Mouse (Mus musculus) layer of hippocampus, adult 9-11 months (tissue): ENCODE data around the gene Tead1.

Experiments used
- DNase-seq: peaks from one replicate; pipeline ENCODE4 v3.0.0; 2022

Gene Tead1

GRCm38 (mm10) chr7:112781987-112782386 lies 102.9 kb downstream of the Tead1 start:
- DNase-seq, result no peak

DNA sequence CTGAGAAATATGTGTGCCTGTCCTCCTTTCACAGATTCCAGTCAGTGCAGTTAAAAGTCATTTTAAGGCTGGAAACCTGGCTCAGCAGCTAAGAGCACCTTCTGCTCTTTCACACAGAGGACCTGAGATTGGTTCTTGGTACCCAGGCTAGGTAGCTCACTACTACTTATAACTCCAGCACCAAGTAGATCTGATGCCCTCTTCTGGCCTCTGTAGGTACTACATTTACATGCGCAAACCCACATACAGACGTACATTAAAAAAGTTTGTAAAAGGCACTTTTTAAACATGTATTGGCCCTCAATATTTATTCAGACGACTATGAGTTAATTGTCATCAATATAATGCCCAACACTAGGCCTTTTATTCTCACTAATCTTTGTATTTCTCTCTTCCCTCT lies 105.2 kb downstream of the Tead1 start:
- no peak for DNase-seq

GRCm38 (mm10) chr7:112785271-112785670 lies 106.2 kb downstream of the Tead1 start:
- no peak for DNase-seq

DNA sequence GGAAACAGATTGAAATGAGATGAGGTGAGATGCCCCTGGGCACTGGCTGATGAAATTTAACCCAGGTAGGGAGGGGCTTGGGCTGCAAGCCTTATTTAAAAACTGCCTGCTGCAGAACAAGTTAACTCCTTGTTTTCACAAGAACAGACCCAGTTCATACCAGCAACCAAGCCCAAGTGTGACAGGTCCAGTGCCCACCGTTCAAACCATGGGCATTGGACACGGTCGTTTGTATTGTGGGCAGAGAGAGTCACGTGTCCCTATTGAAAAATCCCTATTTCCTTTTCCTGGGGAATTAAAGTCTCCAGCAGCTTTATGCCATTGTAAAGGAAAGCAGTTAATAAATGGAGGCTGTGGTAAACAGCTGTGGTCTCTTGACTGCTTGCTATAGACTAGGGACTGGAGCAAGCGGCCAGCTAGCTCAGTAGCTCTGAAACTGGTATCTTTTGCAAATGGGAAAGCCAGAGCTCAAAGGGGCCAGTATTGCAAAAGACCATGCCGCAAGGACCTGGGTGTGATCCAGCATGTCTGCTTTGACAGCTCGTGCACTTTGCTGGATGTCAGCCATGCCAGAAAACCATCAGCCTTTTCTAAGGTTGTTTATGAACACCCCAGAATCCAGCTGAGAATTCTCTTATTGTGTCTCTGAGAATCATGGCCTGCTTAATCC lies 107.6 kb downstream of the Tead1 start:
- no peak for DNase-seq

GRCm38 (mm10) chr7:112787281-112787680 lies 108.2 kb downstream of the Tead1 start:
- no peak for DNase-seq

GRCm38 (mm10) chr7:112788321-112788751 lies 109.2 kb downstream of the Tead1 start:
- no peak for DNase-seq

- no peak for DNase-seq
Measured at GRCm38 (mm10) chr7:112789693-112790092, 110.6 kb downstream of the Tead1 start.

DNA sequence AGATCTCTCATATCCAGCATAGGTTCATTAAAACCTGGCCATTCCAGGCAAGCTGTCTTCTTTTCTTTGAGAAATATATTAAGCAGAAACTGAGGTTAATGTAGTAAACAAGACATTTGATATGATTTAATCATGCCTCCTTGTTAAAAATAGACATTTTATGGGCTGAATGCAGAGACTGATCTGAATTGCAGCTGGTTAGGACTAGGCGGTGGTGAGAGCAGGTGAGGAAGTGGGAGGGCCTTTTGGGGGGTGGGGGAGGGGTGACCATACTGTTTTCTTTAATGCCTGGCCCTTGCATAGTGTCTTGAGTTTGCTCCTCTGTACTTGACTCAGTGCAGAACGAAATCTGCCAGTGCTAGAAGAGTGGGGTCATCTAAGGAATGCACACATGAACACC lies 111.2 kb downstream of the Tead1 start:
- no peak for DNase-seq

DNA sequence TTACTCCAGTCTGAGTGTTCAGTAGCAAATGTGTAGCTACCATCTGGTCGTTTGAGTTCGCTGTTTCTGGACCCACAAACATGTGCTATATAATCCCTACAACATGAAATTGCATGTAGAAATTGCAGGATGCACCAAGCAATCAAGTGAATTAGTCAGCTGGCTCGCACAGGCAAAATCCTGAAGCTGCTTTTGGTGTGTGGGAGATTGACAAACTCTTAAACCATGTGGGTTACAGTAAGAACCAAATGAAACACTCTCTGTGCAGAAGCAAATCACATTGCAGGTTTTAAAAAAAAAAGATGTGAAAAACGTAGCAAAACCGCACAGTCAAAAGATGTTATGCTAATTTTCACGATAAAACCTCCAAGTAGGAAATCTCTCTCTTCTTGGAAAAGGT lies 113.6 kb downstream of the Tead1 start:
- DNase-seq, result peak; percentile 49

DNA sequence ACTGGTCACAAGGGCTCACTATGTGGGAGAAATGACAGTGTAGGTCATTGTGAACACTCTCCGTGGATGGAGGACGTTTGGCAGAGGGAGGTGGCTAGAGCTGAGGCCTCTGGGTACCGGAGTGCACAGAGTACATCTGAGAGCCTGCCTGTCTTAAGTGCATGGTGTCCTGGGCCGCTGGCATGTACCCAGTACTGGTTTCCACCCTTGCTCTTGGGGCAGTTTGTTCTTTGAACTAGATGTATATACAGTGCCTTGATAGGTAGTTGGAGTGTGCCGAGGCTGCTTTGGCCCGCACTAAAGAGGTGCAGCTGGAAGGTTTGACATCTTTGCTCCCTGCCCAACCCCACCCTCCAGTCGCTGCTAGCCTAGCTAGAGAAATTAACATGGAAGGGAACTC lies 114.8 kb downstream of the Tead1 start:
- no peak for DNase-seq

GRCm38 (mm10) chr7:112794481-112794880 lies 115.4 kb downstream of the Tead1 start:
- DNase-seq, result no peak

DNA sequence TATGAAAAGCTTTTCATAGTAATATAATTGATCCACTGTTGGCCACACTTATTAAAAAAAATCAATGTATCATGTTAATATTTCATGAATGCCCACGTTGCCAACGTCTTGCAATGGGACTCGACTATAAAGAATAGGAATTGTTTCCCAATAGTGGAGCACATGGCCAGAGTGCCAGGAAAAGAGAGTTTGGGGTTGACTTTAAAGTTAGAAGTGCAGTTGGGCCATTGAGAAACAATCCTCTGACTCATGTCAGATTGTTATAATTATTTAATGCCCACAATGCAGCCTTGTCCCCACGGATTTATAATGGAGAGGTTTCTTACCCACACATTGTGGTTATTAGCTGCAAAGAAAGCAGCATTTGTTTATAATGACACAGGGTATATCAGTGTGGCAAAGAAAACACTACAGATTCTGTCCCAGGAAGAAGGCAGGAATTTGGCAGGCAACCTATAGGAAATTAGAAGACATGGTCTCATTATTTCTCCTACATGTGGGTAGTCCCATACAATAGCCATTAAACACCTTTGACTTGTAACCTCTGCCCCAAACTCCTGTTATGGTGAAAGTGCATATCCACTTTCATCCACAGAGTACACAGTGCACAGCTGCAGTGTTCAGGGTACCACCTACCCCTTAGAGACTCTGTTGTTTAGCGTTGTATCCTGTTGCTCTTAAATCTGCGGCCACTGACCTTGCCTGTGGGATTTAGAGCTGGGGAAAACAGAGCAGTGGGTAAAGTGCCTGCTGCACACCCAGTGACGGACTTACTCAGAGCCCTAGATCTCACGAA lies 118.6 kb downstream of the Tead1 start:
- no peak for DNase-seq

DNA sequence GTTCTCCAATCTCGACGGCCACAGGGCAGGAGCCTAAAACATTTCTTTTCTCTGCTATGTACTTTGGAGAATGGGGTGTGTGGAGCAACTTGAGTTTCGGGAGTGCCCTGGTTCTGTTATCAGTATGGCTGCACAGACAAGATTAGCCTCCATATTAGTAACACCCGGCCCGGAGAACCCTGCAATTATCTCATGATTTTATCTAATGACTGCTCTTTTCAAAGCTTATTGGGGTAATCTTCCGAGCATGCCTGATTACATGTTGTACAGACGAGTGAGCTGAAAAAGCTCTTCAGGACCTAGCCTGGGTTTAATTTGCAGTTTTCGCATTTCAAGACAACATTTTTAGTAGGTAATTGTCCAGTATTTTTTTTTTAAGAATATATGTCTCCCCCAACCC lies 122.6 kb downstream of the Tead1 start:
- no peak for DNase-seq

DNA sequence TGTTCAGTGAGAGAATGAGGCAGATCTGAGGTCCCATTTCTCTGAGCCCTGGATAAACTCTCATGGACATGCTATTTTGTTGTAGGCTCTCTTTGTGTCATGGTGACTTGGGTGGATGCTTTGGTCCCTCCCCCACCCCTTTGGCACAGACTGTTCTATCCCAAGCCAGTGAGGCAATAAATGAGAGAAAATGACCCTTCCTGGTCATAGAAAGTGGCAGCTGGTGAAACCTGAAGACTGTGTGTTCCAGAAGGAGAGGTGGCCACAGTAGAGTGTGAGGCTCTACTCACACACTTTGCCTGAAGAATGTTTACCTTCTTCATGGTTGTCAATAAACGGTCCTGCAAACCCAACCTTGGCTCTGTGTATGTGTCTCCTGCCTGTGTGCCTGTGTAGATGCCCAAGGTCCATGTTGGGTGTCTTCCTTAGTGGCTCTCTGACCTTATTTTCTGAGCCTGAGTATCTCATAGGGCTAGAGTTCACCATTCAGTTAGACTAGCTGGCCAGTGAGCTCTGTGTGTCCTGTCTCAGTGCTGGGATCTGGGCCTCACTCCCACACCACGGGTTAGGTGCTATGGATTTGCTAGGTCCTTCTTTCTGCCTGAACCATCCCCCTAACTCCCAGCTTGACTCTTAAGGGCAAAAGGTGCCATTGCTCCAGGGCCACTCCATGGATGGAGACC lies 127.7 kb downstream of the Tead1 start:
- no peak for DNase-seq

GRCm38 (mm10) chr7:112807401-112807751 lies 128.3 kb downstream of the Tead1 start:
- no peak for DNase-seq

DNA sequence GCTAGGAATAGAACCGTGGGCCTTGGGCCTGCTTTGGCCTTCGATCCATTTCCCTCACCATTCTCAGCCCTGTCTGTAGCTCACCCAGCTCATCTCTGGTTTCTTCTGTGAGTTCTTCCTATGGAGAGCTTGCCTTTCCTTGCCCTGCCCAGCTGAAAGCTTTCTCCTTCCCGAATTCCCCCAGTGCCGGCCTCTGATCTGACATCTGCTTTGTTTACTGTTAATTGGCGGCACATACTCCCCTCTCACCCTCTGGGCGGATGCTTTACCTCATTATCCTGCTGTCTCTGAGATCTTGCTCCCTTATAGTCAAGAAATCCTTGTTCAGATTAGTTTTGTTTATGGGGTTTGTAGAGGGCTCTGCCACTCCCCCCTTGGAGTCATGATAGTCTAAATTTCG lies 131.6 kb downstream of the Tead1 start:
- DNase-seq, result no peak

DNA sequence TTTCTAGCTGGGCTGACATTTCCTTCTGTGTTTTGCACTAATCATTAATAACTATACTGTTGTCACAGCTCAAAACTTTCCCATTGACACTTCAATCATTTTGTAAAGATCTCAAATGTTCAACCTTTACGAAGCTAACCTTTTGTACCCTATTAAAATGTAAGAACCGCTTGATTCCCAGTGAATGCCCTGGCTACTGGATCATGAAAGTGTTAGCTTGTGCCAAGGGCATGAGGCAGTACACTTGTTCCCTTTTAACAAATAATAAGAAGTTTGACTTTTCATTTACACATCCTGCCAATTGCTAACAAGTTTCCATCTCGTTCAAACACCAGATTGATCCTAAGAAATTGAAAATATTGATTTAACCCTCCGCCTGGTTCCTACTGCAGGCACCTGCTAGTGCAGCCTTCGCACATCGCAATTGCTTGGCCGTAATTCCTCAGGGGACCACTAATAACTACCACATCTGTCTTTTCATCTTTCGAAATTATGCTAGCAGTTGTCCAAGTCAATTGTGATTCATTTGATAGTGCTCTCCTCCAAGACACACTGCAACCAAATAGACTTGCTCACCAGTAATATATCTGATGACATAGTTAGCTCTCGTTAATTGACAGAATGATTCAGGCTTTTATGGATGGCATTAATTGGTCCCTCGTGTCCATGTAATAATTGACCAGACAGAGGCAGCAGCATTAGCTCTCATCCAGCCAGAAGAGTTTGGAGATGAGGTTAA lies 133.1 kb downstream of the Tead1 start:
- DNase-seq, result no peak

- DNase-seq, result no peak
Measured at GRCm38 (mm10) chr7:112813163-112813562, 134.0 kb downstream of the Tead1 start.

DNA sequence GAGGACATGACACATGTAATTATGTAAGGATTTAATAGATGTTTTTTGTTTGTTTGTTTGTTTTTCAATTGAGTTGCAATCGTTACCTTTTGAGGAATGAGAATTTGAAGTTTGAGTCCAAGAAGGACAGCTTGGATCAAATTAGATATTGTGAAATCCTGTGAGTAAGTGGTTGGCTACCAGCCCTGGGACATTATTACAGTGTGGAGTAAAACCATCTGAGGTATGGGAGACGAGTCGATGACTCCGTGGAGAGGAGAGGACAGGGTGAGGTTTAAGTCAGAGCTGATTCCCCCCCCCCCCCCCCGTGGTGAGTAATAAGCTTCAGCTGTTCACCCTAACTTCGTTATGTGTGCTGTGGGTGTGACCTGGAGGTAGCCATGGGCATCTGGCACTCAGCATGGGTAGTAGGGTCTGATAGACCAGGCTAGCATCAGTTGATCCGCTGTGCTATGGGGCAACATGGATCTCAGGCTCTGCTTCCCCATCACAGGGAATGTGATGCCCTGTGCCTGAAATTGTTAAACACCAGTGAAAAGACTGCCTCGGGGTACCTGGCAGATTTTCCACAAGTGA lies 134.7 kb downstream of the Tead1 start:
- DNase-seq, result no peak

GRCm38 (mm10) chr7:112816016-112816415 lies 136.9 kb downstream of the Tead1 start:
- DNase-seq, result no peak

GRCm38 (mm10) chr7:112819833-112820232 lies 140.7 kb downstream of the Tead1 start:
- DNase-seq, result no peak

DNA sequence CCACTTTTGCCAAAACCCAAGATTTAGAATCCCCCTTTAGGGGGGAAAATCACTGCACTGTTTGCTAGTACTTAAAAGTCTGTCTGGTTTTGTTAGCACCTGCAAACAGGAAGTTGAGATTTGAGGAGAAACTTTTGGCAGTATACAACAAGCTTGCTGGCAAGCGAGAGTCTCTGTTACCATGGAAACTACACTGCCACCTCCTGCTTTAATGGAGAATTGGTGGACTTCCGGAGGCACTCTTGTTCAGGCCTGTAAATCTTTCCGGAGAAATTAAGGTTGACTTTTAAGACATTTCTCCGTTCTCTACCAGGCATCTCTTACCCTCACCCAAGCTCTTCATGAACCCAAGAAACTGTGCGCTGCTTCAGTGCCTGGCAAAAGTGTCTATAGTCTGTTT lies 143.8 kb downstream of the Tead1 start:
- DNase-seq, result no peak

DNA sequence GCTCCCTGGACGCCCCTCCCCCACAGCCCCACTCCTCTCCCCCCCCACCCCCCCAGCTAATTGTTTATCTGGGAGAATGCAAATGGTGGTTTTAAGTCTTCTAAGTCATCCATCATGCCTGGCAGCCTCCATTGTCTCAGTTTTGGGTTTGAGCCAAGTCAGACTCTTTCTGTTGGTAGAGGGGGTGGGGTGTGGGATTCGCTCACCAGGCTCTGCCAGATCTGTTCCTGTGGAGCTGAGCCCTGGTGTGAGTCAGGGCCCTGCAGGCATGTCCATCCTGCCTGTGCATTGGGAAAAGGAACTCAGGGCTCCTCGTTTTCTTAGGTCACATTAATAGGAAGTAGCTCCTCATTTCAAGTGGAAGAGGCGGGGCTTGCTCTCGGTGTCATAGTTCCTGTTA lies 144.5 kb downstream of the Tead1 start:
- DNase-seq, result peak; percentile 62
